Mouse (Mus musculus) MEL (cell line): ENCODE results near the gene Zkscan6.

Experiments
- CHD2 ChIP-seq: IDR thresholded peaks from 2 replicates; pipeline ENCODE4 v1.6.1; 2011; ENCODE audit warnings: low read length, improper control_type of control experiment
- CTCF ChIP-seq, 3 experiments: IDR thresholded peaks in 2 of 3; conservative IDR thresholded peaks in 1 of 3; 2 replicates each; pipeline ENCODE4 v1.5.1; 2011 to 2012; ENCODE audit warnings: low read length in 3 of 3, low read depth in 2 of 3, mild to moderate bottlenecking in 2 of 3, improper control_type of control experiment in 1 of 3, inconsistent platforms in 1 of 3, mixed read lengths in 1 of 3, moderate library complexity in 1 of 3; ENCODE audit not compliant: control insufficient read depth in 1 of 3, insufficient read depth in 1 of 3, poor library complexity in 1 of 3, severe bottlenecking in 1 of 3
- EP300 ChIP-seq, 2 experiments: IDR thresholded peaks; 2 replicates each; pipeline ENCODE4 v1.6.1; 2011; ENCODE audit warnings: improper control_type of control experiment in 2 of 2, low read length in 2 of 2, low read depth in 1 of 2, mild to moderate bottlenecking in 1 of 2
- MAFK ChIP-seq: IDR thresholded peaks from 2 replicates; pipeline ENCODE4 v1.6.1; 2011; ENCODE audit warnings: low read depth, mild to moderate bottlenecking, low read length, improper control_type of control experiment, borderline replicate concordance
- MYC ChIP-seq: IDR thresholded peaks from 2 replicates; pipeline ENCODE4 v1.6.1; 2011; ENCODE audit warnings: low read depth, mild to moderate bottlenecking, low read length, improper control_type of control experiment, moderate library complexity
- POLR2A ChIP-seq, 2 experiments: IDR thresholded peaks; 2 replicates each; pipeline ENCODE4 v1.6.1; 2011 to 2012; ENCODE audit warnings: low read length in 2 of 2, mild to moderate bottlenecking in 2 of 2, control low read depth in 1 of 2, improper control_type of control experiment in 1 of 2, low read depth in 1 of 2, moderate library complexity in 1 of 2; ENCODE audit not compliant: control insufficient read depth in 1 of 2, insufficient read depth in 1 of 2, poor library complexity in 1 of 2
- POLR2AphosphoS2 ChIP-seq: IDR thresholded peaks from 2 replicates; pipeline ENCODE4 v1.6.1; 2011; ENCODE audit warnings: low read length, improper control_type of control experiment
- UBTF ChIP-seq: IDR thresholded peaks from 2 replicates; pipeline ENCODE4 v1.6.1; 2012; ENCODE audit warnings: low read depth, mild to moderate bottlenecking, inconsistent platforms, low read length, improper control_type of control experiment, moderate library complexity, borderline replicate concordance; ENCODE audit not compliant: insufficient read depth

DNA sequence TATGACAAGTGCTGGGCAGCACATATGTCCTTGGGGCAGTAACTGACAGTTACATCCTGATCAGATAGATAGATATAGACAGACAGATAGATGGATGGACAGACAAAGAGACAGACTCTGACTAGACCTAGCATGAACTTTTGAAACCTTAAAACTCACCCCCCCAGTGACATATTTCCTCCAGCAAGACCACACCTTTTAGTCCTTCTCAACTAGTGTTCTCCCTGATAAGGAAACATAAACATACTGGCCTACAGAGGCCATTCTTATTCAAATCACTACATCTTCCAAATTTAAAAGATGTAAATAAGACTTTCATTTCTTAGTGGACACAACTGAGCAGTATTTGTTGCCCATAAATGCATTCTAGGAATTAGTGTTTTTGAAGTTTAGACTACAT, 38.5 kb upstream of the Zkscan6 start:
- TF ChIP-seq POLR2A (IDR thresholded peaks at IDR 0.05; ENCODE audit: control insufficient read depth in 1 of 2, insufficient read depth in 1 of 2, low read depth in 1 of 2, low read length in 2 of 2, poor library complexity in 1 of 2), result no peak
- no peak for TF ChIP-seq CTCF (IDR thresholded peaks at IDR 0.05 in 2 of 3, conservative IDR thresholded peaks at IDR 0.05 in 1 of 3; ENCODE audit: control insufficient read depth in 1 of 3, insufficient read depth in 1 of 3, low read depth in 2 of 3, low read length in 3 of 3, poor library complexity in 1 of 3, severe bottlenecking in 1 of 3)
- peak in 1 of 2 experiments; percentile 15; a peak in 1 of 4 replicates for TF ChIP-seq EP300 (IDR thresholded peaks at IDR 0.05; ENCODE audit: low read depth in 1 of 2, low read length in 2 of 2)
- no peak for TF ChIP-seq UBTF
- TF ChIP-seq MYC, result no peak
- no peak for TF ChIP-seq POLR2AphosphoS2
- no peak for TF ChIP-seq MAFK
- TF ChIP-seq CHD2, result no peak
